Comparison of ENCODE assay signal across 8 mouse cellular contexts in the genomic region with DNA sequence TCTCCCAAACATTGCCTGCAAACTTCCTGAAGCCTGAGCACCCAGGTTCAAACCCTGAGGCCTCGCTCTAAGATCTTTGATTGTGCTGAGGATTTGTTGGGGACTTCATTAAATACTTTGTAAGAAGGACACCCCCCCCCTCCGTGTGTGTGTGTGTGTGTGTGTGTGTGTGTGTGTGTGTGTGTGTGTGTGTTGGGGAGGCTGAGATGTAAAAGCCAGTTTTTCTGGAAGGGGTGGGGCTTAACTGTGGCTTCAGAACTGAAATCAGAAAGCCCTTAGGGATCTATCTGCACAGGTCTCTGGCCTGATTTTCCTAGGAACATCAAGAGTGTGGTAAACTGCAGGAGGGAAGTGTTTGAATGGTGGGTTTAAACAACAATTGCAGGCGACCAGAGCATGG. TPM values are rescaled to one million over a fixed set of nuclear protein-coding genes. Genes with fewer than 3 reads are reported as not detected.
DNase-seq lines count a peak whose midpoint lies in the region; ATAC-seq and TF ChIP-seq lines count a peak whose summit lies in the region.
"Had no signal": no experiment of that assay in that cellular context is flagged by ENCODE, and none has a peak within 500 bp of the region (broad histone marks: within the 10 kb centered on the region; RNA-seq: fewer than 3 reads in every experiment).

No protein-coding gene starts in this region.

- H3K4me1 ChIP-seq in kidney, postnatal 0 days (replicated peaks; ENCODE audit: insufficient read depth, low read length), result peaks cover 15% of the 10 kb centered on the region; the same call in 1 of the 2 replicates
- H3K4me1 ChIP-seq in embryonic facial prominence, embryonic 10.5 days, result peaks cover 24% of the 10 kb centered on the region
- H3K4me1 ChIP-seq in forebrain, embryonic 14.5 days (ENCODE audit: control insufficient read depth, insufficient read depth, low read length), result no peaks in the 10 kb centered on the region
- H3K4me1 ChIP-seq in midbrain, embryonic 12.5 days, result peaks cover 18% of the 10 kb centered on the region

- ATAC-seq in kidney, postnatal 0 days (replicated peaks; ENCODE audit: low FRiP score, low read depth), result no peak
- no peak for ATAC-seq in forebrain, embryonic 14.5 days
- no peak for ATAC-seq in midbrain, embryonic 12.5 days (ENCODE audit: low FRiP score, low read depth)

- WGBS in kidney, postnatal 0 days, result 32% methylated on average over 3 of the region's 3 CpGs
- WGBS in embryonic facial prominence, embryonic 10.5 days, result 22% methylated on average over 3 of the region's 3 CpGs
- WGBS in forebrain, embryonic 14.5 days, result 26% methylated on average over 3 of the region's 3 CpGs
- WGBS in midbrain, embryonic 12.5 days, result 22% methylated on average over 3 of the region's 3 CpGs

- H3K4me3 ChIP-seq in kidney, postnatal 0 days (replicated peaks; ENCODE audit: low read depth, low read length), result peak overlapping the region; percentile 41
- H3K4me3 ChIP-seq in embryonic facial prominence, embryonic 10.5 days, result peak overlapping the region; percentile 71
- peak overlapping the region; percentile 57 for H3K4me3 ChIP-seq in forebrain, embryonic 14.5 days (ENCODE audit: low read depth, low read length)
- H3K4me3 ChIP-seq in midbrain, embryonic 12.5 days, result peak overlapping the region; percentile 68
- H3K4me3 ChIP-seq: erythroblast, embryonic 14.5 days had no signal

- H3K27me3 ChIP-seq in kidney, postnatal 0 days (ENCODE audit: insufficient read depth, low read length), result no peaks in the 10 kb centered on the region
- H3K27me3 ChIP-seq in embryonic facial prominence, embryonic 10.5 days (replicated peaks; ENCODE audit: low read depth, poor library complexity, severe bottlenecking), result peaks cover 60% of the 10 kb centered on the region
- H3K27me3 ChIP-seq in forebrain, embryonic 14.5 days (replicated peaks; ENCODE audit: control insufficient read depth, insufficient read depth, low read length), result peaks cover 17% of the 10 kb centered on the region; the same call in 1 of the 2 replicates
- peaks cover 49% of the 10 kb centered on the region for H3K27me3 ChIP-seq in midbrain, embryonic 12.5 days

- DNase-seq in kidney, postnatal 0 days (ENCODE audit: low spot score), result no peak
- DNase-seq in kidney, adult 8-10 months, result no peak
- DNase-seq in embryonic facial prominence, embryonic 10.5 days (ENCODE audit: low spot score), result peak; percentile 9
- peak; percentile 12 for DNase-seq in forebrain, embryonic 14.5 days (ENCODE audit: low spot score)
- DNase-seq in frontal cortex, postnatal 10 days (ENCODE audit: low spot score in 2 of 2), result no peak
- DNase-seq in cerebellum, adult 9-10 months, result no peak

- H3K9ac ChIP-seq in kidney, postnatal 0 days (ENCODE audit: low read depth, low read length), result no peak overlapping the region
- H3K9ac ChIP-seq in forebrain, embryonic 14.5 days (ENCODE audit: low read length), result peak overlapping the region; percentile 70; the same call in 1 of the 2 replicates
- H3K9ac ChIP-seq in midbrain, embryonic 12.5 days (replicated peaks), result no peak overlapping the region; the same call in 1 of the 2 replicates

- no peaks in the 10 kb centered on the region for H3K9me3 ChIP-seq in kidney, postnatal 0 days (replicated peaks; ENCODE audit: low read length)
- H3K9me3 ChIP-seq in embryonic facial prominence, embryonic 10.5 days, result no peaks in the 10 kb centered on the region
- H3K9me3 ChIP-seq in forebrain, embryonic 14.5 days (replicated peaks; ENCODE audit: control insufficient read depth, low read length), result no peaks in the 10 kb centered on the region
- no peaks in the 10 kb centered on the region for H3K9me3 ChIP-seq in midbrain, embryonic 12.5 days

- TF ChIP-seq CTCF in kidney, postnatal 0 days (IDR thresholded peaks at IDR 0.05; ENCODE audit: low read depth), result no peak

- H3K4me2 ChIP-seq in kidney, postnatal 0 days (ENCODE audit: low read length), result peak overlapping the region; percentile 93
- peak overlapping the region; percentile 97 for H3K4me2 ChIP-seq in forebrain, embryonic 14.5 days (ENCODE audit: low read length)
- peak overlapping the region; percentile 97 for H3K4me2 ChIP-seq in midbrain, embryonic 12.5 days (replicated peaks)

- H3K27ac ChIP-seq in kidney, postnatal 0 days, result no peak overlapping the region
- no peak overlapping the region for H3K27ac ChIP-seq in embryonic facial prominence, embryonic 10.5 days (replicated peaks)
- H3K27ac ChIP-seq in forebrain, embryonic 14.5 days (ENCODE audit: low read depth, low read length), result no peak overlapping the region
- H3K27ac ChIP-seq in midbrain, embryonic 12.5 days (replicated peaks), result no peak overlapping the region

- H3K36me3 ChIP-seq in kidney, postnatal 0 days (ENCODE audit: insufficient read depth, low read length), result no peaks in the 10 kb centered on the region
- H3K36me3 ChIP-seq in embryonic facial prominence, embryonic 10.5 days (replicated peaks), result no peaks in the 10 kb centered on the region
- H3K36me3 ChIP-seq in forebrain, embryonic 14.5 days (ENCODE audit: control insufficient read depth, insufficient read depth, low read length), result no peaks in the 10 kb centered on the region
- no peaks in the 10 kb centered on the region for H3K36me3 ChIP-seq in midbrain, embryonic 12.5 days

RNA-seq across cellular contexts. Expression of a gene that starts 2.6 kb away (rescaled TPM):
- 0.97 and 1.0 TPM in 2 replicates for polyA plus RNA-seq in kidney, postnatal 0 days (2015; fragmentation: Nextera tagmentation; extraction: Ambion mirVana)
- 0.36 and 0.38 TPM in 2 replicates for polyA plus RNA-seq in embryonic facial prominence, embryonic 10.5 days (2016; fragmentation: Nextera tagmentation; extraction: Ambion mirVana)
- 0.47 and 0.78 TPM in 2 replicates for polyA plus RNA-seq in forebrain, embryonic 14.5 days (2014; fragmentation: Nextera tagmentation; extraction: Ambion mirVana)
- 0.42 and 0.48 TPM in 2 replicates for polyA plus RNA-seq in midbrain, embryonic 12.5 days (2016; fragmentation: Nextera tagmentation; extraction: Ambion mirVana)
- polyA plus RNA-seq: erythroblast, embryonic 14.5 days had no signal

Comparison
In these comparisons a context has a peak if more than half of its experiments do, and no peak if none do; other contexts are left out.
1. DNase-seq: peak in embryonic facial prominence, embryonic 10.5 days (single experiment) and forebrain, embryonic 14.5 days (single experiment); none in kidney, postnatal 0 days (single experiment), kidney, adult 8-10 months (0 of 2), frontal cortex, postnatal 10 days (0 of 2) and cerebellum, adult 9-10 months (single experiment).
2. Peak in every context shown above with its lines, with median percentiles within 50 percentile points of each other: H3K4me2 ChIP-seq and H3K4me3 ChIP-seq.